Mouse (Mus musculus) ES-Bruce4 (cell line): Measurements from ENCODE around the gene Vars2. TPM values are rescaled to one million over a fixed set of nuclear protein-coding genes. Genes with fewer than 3 reads are reported as not detected.

Experiments used
- H3K27ac ChIP-seq: 2 replicates; pipeline ENCODE4 v1.5.1; 2012; ENCODE audit warnings: low read length, inconsistent platforms; ENCODE audit not compliant: insufficient read depth
- H3K27me3 ChIP-seq: 2 replicates; pipeline ENCODE4 v1.6.1; 2012; ENCODE audit warnings: mild to moderate bottlenecking, low read length, inconsistent platforms; ENCODE audit not compliant: control insufficient read depth, poor library complexity, insufficient read depth, severe bottlenecking
- H3K36me3 ChIP-seq: 2 replicates; pipeline ENCODE4 v1.6.1; 2012; ENCODE audit warnings: inconsistent platforms, mild to moderate bottlenecking, low read length, moderate library complexity; ENCODE audit not compliant: control insufficient read depth, poor library complexity, insufficient read depth, severe bottlenecking
- H3K4me1 ChIP-seq: one replicate; pipeline ENCODE4 v1.8.1; 2011; ENCODE audit warnings: low read length; ENCODE audit not compliant: control insufficient read depth, insufficient read depth
- H3K4me3 ChIP-seq: 2 replicates; pipeline ENCODE4 v1.5.1; 2011; ENCODE audit warnings: low read depth, mild to moderate bottlenecking, low read length
- H3K9ac ChIP-seq: 2 replicates; pipeline ENCODE4 v1.6.1; 2012; ENCODE audit warnings: low read depth, mild to moderate bottlenecking, inconsistent platforms; ENCODE audit not compliant: poor library complexity, severe bottlenecking
- H3K9me3 ChIP-seq: replicated peaks from 2 replicates; pipeline ENCODE4 v1.6.1; 2012; ENCODE audit warnings: mild to moderate bottlenecking, low read length, inconsistent platforms; ENCODE audit not compliant: control insufficient read depth, poor library complexity, insufficient read depth, severe bottlenecking
- CTCF ChIP-seq: IDR thresholded peaks from one replicate; pipeline ENCODE4 v1.8.1; 2011; ENCODE audit warnings: low read depth, low read length
- EP300 ChIP-seq: IDR thresholded peaks from 2 replicates; pipeline ENCODE4 v1.6.1; 2011; ENCODE audit warnings: low read depth, low read length; ENCODE audit not compliant: insufficient read depth
- POLR2A ChIP-seq: IDR thresholded peaks from one replicate; pipeline ENCODE4 v1.8.1; 2011; ENCODE audit warnings: low read length; ENCODE audit not compliant: insufficient read depth
- polyA plus RNA-seq: library from polyadenylated mRNA; stranded (reverse); fragments of >200 nt; gene quantifications from 2 replicates; pipeline ENCODE4 v1.2.4, GENCODE M21; 2011; ENCODE audit warnings: low read depth; ENCODE audit not compliant: missing spikeins, insufficient read depth, insufficient read length

Gene Vars2
- polyA plus RNA-seq, 1 experiment = 35.2 TPM

GRCm38 (mm10) chr17:35705836-35706235 lies 38.4 kb upstream of the Vars2 start:
- no peak overlapping the region for H3K4me3 ChIP-seq
- TF ChIP-seq POLR2A (no peak), CTCF (peak; percentile 64)
- no peaks in the 10 kb centered on the region for H3K9me3 ChIP-seq
- no peaks in the 10 kb centered on the region for H3K27me3 ChIP-seq
- H3K36me3 ChIP-seq = no peaks in the 10 kb centered on the region
- peaks cover 3% of the 10 kb centered on the region for H3K4me1 ChIP-seq
- H3K9ac ChIP-seq = no peak overlapping the region
- no peak overlapping the region for H3K27ac ChIP-seq

GRCm38 (mm10) chr17:35704621-35705464 lies 37.5 kb upstream of the Vars2 start, which contains the start of gene Ddr1:
Gene Ddr1, minus strand, starts transcription at chr17:35704621.
- peaks cover 3% of the 10 kb centered on the region for H3K4me1 ChIP-seq
- H3K9me3 ChIP-seq = no peaks in the 10 kb centered on the region
- peak within 1 kb of the TSS; percentile 24 for H3K4me3 ChIP-seq
- H3K9ac ChIP-seq = peak within 1 kb of the TSS; percentile 36
- H3K36me3 ChIP-seq = no peaks in the 10 kb centered on the region
- peak within 1 kb of the TSS; percentile 33 for H3K27ac ChIP-seq
- no peak for TF ChIP-seq CTCF
- no peak for TF ChIP-seq POLR2A
- no peak for TF ChIP-seq EP300
- H3K27me3 ChIP-seq = no peaks in the 10 kb centered on the region

GRCm38 (mm10) chr17:35703751-35704271 lies 36.4 kb upstream of the Vars2 start:
- Histone ChIP-seq H3K4me3 (0 out of 2 replicates have a peak overlapping the region, but pooled peaks have one; percentile 0), H3K27me3 (no peaks in the 10 kb centered on the region), H3K9me3 (no peaks in the 10 kb centered on the region), H3K9ac (no peak overlapping the region), H3K4me1 (peaks cover 4% of the 10 kb centered on the region), H3K27ac (peak overlapping the region; percentile 33; the same call in 1 of the 2 replicates), H3K36me3 (no peaks in the 10 kb centered on the region)
- TF ChIP-seq POLR2A (no peak), CTCF (no peak), EP300 (no peak)

GRCm38 (mm10) chr17:35703065-35703464 lies 35.7 kb upstream of the Vars2 start:
- H3K36me3 ChIP-seq = no peaks in the 10 kb centered on the region
- peaks cover 4% of the 10 kb centered on the region for H3K4me1 ChIP-seq
- no peaks in the 10 kb centered on the region for H3K9me3 ChIP-seq
- no peak overlapping the region for H3K4me3 ChIP-seq
- H3K27me3 ChIP-seq = no peaks in the 10 kb centered on the region
- no peak overlapping the region for H3K27ac ChIP-seq
- TF ChIP-seq EP300 = no peak
- no peak for TF ChIP-seq POLR2A
- TF ChIP-seq CTCF = no peak
- H3K9ac ChIP-seq = no peak overlapping the region

GRCm38 (mm10) chr17:35702605-35703004 lies 35.2 kb upstream of the Vars2 start:
- peaks cover 1% of the 10 kb centered on the region for H3K4me1 ChIP-seq

GRCm38 (mm10) chr17:35701978-35702461 lies 34.6 kb upstream of the Vars2 start:
- no peak overlapping the region for H3K27ac ChIP-seq
- peak overlapping the region; percentile 55 for H3K4me3 ChIP-seq

More at GRCm38 (mm10) chr17:35702605-35703004, 35.2 kb upstream of the Vars2 start:
- Histone ChIP-seq H3K36me3 (no peaks in the 10 kb centered on the region), H3K27me3 (no peaks in the 10 kb centered on the region), H3K4me3 (no peak overlapping the region), H3K9me3 (no peaks in the 10 kb centered on the region), H3K27ac (no peak overlapping the region), H3K9ac (no peak overlapping the region)
- TF ChIP-seq POLR2A = no peak
- TF ChIP-seq EP300 = no peak

More at GRCm38 (mm10) chr17:35701978-35702461, 34.6 kb upstream of the Vars2 start:
- no peak for TF ChIP-seq CTCF
- no peak for TF ChIP-seq POLR2A
- no peak for TF ChIP-seq EP300
- H3K36me3 ChIP-seq = no peaks in the 10 kb centered on the region
- H3K27me3 ChIP-seq = no peaks in the 10 kb centered on the region
- H3K4me1 ChIP-seq = peaks cover 1% of the 10 kb centered on the region
- no peak overlapping the region for H3K9ac ChIP-seq
- no peaks in the 10 kb centered on the region for H3K9me3 ChIP-seq
